Mouse (Mus musculus) cerebellum, adult 8-10 months (tissue): ENCODE data around the gene Nfkbib.

Experiments
- DNase-seq: peaks from one replicate; pipeline ENCODE4 v3.0.0; 2022

Nfkbib gene

GRCm38 (mm10) chr7:28796562-28796975 lies 29.3 kb upstream of the Nfkbib start:
- DNase-seq: peak; percentile 86

GRCm38 (mm10) chr7:28795832-28796231 lies 28.5 kb upstream of the Nfkbib start:
- DNase-seq: no peak

DNA sequence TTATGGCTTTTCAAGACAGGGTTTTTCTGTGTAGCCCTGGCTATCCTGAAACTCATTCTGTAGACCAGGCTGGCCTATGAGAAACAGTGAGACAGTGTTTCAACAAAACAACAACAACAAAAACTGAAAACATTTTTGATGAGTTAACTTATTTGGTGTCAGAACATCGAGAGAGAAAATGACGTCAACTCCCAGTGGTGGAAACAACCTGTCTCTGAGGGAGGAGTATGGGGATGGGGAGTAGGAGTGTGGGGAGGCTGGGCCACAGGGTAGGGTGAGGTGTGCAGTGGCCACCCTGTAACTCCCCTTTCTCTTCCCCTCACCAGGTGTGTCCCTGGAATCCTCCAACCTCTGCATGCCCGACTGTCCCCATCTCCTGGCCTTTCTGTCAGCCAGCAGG lies 27.2 kb upstream of the Nfkbib start:
- no peak for DNase-seq

DNA sequence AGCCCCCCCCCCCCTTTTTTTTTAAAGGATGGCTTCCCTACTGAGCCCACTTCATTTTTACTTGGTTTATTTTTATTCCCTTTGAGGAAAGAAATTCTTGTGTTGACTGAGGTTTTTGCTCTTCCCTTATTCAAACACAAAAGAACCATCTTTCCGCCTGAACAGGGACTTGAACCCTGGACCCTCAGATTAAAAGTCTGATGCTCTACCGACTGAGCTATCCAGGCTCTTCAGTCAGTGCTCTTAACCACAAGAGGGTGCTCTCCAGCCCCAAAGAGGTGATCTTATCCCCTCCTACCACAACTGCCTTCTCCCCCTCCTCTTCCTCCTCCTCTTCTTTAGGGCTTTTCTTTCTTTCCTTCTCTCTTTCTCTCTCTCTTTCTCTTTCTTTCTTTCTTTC lies 26.5 kb upstream of the Nfkbib start:
- no peak for DNase-seq

- DNase-seq: no peak
These were observed 25.3 kb upstream of the Nfkbib start for GRCm38 (mm10) chr7:28792391-28793185.

DNA sequence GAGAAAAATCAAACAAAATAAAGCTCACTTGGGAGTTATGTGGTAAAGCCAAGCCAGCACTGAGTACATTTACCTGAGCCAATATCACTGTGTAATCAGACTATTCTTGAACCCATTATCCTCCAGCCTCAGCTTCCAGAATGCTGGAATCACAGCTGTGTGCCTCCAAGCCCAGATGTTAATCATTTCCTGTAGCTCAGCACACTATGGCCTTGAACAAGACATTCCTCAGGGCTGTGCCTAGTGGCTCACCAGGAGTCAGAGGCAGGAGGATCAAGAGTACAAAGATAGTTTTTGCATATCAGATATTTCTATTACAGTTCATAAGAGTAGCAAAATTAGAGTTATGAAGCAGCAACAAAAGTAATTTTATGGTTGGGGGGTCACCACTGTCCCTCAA lies 24.4 kb upstream of the Nfkbib start:
- DNase-seq: no peak

DNA sequence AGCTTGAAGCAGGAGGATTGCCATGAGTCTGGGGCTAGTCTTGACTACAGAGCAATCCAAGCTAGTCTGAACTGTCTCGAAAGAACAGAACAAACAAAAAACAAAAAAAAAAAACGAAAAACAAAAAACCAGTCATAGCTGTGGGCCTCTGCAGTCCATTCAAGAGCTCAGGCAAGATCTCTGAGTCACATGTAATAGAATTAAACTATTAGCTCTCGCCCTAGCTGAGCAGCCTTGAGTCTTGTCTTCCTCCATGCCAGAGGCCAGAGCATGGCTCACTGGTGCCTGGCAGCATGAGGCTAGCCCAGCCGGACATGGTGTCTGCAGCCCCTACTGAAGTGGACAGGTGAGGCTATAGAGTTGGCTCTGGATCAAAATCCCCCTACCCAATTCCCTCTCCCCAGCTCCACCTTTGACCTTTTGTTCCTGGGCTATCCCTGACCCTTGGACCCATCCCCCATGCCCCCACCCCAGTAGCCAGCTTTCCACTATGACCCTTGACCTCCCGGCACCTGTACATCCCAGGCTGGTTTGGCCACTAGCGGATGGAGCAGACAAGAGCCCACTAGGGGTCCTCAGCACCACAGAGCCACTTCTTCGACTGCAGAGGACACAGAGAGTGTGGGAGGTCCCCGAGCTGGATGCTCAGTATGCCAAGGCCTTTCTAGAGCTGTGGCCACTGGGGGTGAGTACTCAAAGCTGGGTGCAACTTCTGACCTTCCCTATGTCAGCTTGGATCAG lies 22.9 kb upstream of the Nfkbib start:
- no peak for DNase-seq

DNA sequence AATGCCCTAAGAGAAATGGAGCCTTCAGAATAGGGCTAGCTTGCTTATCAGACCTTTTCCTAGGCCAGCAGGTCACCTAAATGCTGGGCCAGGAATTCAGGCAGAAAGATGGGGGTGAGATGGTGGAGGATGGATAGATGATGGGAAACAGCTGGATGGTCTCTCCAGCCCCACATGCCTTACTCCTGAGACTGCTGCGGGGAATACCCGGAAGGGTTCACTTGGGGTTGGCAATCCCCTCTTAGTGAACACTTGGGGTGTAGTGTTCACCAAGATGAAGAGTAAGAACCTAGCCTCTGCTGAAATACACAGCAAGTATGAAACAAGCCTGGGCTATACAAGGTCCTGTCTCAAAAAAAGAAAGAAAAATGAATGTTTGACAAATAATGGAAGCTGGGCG lies 21.9 kb upstream of the Nfkbib start:
- DNase-seq: no peak

GRCm38 (mm10) chr7:28788307-28789195 lies 21.2 kb upstream of the Nfkbib start, which contains the start of gene Rinl:
Gene Rinl, plus strand, starts transcription at chr7:28788969.
- DNase-seq: no peak

DNA sequence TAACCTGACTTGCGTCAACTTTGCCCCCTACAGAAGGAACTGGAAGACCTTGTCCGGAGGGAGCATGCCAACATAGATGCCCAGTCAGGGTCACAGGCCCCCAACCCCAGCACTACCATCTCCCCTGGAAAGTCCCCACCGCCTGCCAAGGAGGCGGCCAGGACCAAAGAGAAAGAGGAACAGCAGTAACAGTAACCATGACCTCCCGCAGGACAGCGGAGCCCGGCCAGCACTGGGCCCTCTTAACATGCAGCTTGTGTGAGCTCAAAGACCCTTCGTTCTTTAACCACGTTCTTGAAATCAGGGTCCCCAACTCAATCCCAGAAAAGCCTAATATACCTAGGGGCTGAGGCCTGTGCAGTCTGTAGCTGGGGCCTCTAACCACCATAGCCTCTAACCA lies 20.6 kb upstream of the Nfkbib start:
- DNase-seq: no peak

- DNase-seq: no peak
These were observed 17.8 kb upstream of the Nfkbib start for GRCm38 (mm10) chr7:28785161-28785560.

DNA sequence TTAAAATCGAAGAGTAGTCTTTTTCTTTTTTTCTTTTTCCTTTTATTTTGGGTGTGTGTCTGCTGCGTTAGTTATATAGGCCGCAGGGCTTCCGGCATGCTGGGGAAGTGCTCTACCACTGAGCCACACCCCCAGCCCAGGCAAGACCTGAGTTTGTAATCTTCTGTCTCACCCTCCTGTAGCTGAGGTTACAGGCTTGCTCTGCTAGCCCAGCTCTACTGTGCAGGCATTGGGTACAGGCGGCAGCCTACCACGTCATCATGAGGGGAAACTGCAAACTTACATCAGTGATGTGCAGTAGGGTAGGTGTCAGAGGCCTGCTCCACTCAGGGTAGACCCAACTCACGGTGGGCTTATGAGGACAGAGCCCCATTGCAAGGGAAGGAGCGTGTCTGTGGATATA lies 13.9 kb upstream of the Nfkbib start:
- DNase-seq: no peak

- DNase-seq: no peak
These were observed 13.5 kb upstream of the Nfkbib start for GRCm38 (mm10) chr7:28780857-28781256.

- DNase-seq: peak; percentile 92
These were observed 12.9 kb upstream of the Nfkbib start for GRCm38 (mm10) chr7:28780067-28780658.

DNA sequence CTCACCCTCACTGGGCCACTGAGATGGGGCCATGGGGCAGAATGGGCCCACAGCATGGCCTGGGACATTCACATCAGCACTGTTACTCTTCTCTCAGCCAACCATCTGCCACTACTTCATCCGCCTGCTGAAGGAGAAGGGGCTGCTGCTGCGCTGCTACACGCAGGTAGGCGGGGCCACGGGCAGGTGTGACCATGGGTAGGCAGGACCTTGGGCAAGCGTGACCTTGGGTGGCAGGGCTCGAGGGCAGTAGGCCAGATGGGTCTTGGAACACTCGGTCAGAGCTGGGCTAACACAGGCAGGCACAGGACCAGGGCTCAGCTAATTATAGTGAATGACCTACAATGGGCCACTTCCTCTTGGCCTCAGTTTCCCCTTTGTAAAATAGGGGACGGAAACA lies 11.5 kb upstream of the Nfkbib start:
- no peak for DNase-seq

GRCm38 (mm10) chr7:28775129-28775528 lies 7.8 kb upstream of the Nfkbib start:
- DNase-seq: no peak

- no peak for DNase-seq
These were observed 6.9 kb upstream of the Nfkbib start for GRCm38 (mm10) chr7:28774164-28774563.

GRCm38 (mm10) chr7:28773163-28773562 lies 5.9 kb upstream of the Nfkbib start:
- no peak for DNase-seq

- no peak for DNase-seq
These were observed 4.6 kb upstream of the Nfkbib start for GRCm38 (mm10) chr7:28771867-28772266.

GRCm38 (mm10) chr7:28770309-28770708 lies 3.0 kb upstream of the Nfkbib start:
- DNase-seq: no peak

DNA sequence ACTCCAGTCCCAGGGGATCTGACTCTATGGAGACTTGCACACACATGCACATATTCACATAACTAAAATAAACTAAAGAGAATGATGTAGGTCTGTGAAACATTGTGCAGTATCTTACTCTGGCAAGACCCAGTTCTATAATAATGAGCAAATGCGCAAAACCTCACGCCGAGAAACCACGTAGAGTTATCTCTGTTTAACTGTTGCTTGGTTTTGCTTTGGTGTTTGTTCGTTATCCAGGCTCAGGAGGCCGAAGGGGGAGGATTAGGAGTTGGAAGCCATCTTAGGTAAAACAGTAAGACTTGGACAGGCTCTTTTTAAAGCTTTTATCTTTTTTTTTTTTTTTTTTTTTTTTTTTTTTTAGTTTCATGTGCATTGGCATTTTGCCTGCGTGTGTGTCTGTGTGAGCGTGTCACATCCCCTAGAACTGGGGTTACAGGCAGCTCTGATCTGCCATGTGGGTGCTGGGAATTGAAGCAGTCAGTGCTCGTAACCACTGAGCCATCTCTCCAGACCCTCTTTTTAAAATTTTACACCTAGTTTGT lies 2.2 kb upstream of the Nfkbib start:
- DNase-seq: no peak

DNA sequence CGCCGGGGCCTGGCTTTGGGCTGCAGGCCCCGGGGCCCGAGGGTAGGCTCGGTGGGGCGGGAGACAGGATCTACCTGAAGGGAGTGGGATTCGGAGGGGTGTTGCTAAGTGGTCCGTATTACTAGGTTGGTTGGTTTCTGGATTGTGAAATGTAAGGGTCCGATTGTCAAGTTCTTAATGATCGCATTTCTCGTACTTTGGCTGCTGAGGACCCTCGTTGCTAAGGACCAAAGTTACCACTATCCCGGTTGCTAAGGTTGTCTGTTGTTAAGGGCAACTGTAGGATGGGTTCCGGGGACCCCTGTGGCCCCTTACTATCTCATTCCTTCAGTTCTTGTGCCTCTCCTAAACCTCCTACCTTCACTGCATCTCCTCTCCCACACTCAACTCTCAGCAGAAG lies 402 bp downstream of the Nfkbib start:
- no peak for DNase-seq
